Mouse (Mus musculus) CH12.LX (cell line): ENCODE measurements around the gene Slc22a17.

ENCODE experiments used
- CTCF ChIP-seq, 2 experiments: IDR thresholded peaks in 1 of 2; conservative IDR thresholded peaks in 1 of 2; 2 replicates each; pipeline ENCODE4 v1.5.1; 2011 to 2012; ENCODE audit warnings: low read depth in 2 of 2, low read length in 2 of 2, improper control_type of control experiment in 1 of 2, inconsistent platforms in 1 of 2, mild to moderate bottlenecking in 1 of 2, moderate library complexity in 1 of 2
- KAT2A ChIP-seq: IDR thresholded peaks from 2 replicates; pipeline ENCODE4 v1.6.1; 2012; ENCODE audit warnings: low read length, improper control_type of control experiment, inconsistent platforms; ENCODE audit not compliant: insufficient replicate concordance
- MAFK ChIP-seq: IDR thresholded peaks from 2 replicates; pipeline ENCODE4 v1.6.1; 2011; ENCODE audit warnings: low read length, improper control_type of control experiment; ENCODE audit not compliant: insufficient replicate concordance
- MEF2A ChIP-seq: IDR thresholded peaks from 2 replicates; pipeline ENCODE4 v1.6.1; 2014; ENCODE audit warnings: low read depth, mild to moderate bottlenecking, inconsistent platforms, low read length, improper control_type of control experiment, borderline replicate concordance
- NELFE ChIP-seq: IDR thresholded peaks from 2 replicates; pipeline ENCODE4 v1.6.1; 2011; ENCODE audit warnings: low read depth, low read length, improper control_type of control experiment
- POLR2A ChIP-seq: IDR thresholded peaks from 2 replicates; pipeline ENCODE4 v1.6.1; 2011; ENCODE audit warnings: low read depth, mild to moderate bottlenecking, improper control_type of control experiment, low read length
- TCF12 ChIP-seq: IDR thresholded peaks from 2 replicates; pipeline ENCODE4 v1.6.1; 2014; ENCODE audit warnings: low read depth, mild to moderate bottlenecking, inconsistent platforms, low read length, improper control_type of control experiment
- USF1 ChIP-seq: IDR thresholded peaks from 2 replicates; pipeline ENCODE4 v1.6.1; 2014; ENCODE audit warnings: low read depth, mild to moderate bottlenecking, inconsistent platforms, low read length, improper control_type of control experiment
- ZNF384 ChIP-seq: IDR thresholded peaks from 2 replicates; pipeline ENCODE4 v1.6.1; 2012; ENCODE audit warnings: low read depth, low read length, improper control_type of control experiment, inconsistent platforms

GRCm38 (mm10) chr14:54908682-54909081, 4.2 kb downstream of the Slc22a17 start:
- TF ChIP-seq MAFK (no peak), POLR2A (no peak), NELFE (no peak), CTCF (conservative IDR thresholded peaks at IDR 0.05 in 1 of 2, IDR thresholded peaks at IDR 0.05 in 1 of 2; ENCODE audit: low read depth in 2 of 2, low read length in 2 of 2) (no peak), KAT2A (no peak), ZNF384 (no peak), MEF2A (no peak), TCF12 (no peak), USF1 (no peak)
